8 mouse cellular contexts compared by ENCODE assay signal in genomic region chr17:84145826-84146287, GRCm38 (mm10). TPM values are rescaled to one million over a fixed set of nuclear protein-coding genes. Genes with fewer than 3 reads are reported as not detected.
A peak's percentile ranks its signal among the peaks of the same experiment; 100 is the strongest.
DNase-seq lines count a peak whose midpoint lies in the region; ATAC-seq and TF ChIP-seq lines count a peak whose summit lies in the region.

No protein-coding gene starts in this region.

- H3K27ac ChIP-seq in intestine, embryonic 15.5 days, result peak overlapping the region; percentile 61
- peak overlapping the region; percentile 39; the same call in 1 of the 2 replicates for H3K27ac ChIP-seq in stomach, embryonic 14.5 days (ENCODE audit: low read length)

- WGBS in intestine, embryonic 15.5 days, result 28% methylated on average over 10 of the region's 10 CpGs
- 25% methylated on average over 10 of the region's 10 CpGs for WGBS in lung, adult 2 months
- 23% methylated on average over 10 of the region's 10 CpGs for WGBS in stomach, embryonic 14.5 days

- H3K27me3 ChIP-seq in intestine, embryonic 15.5 days (replicated peaks), result no peaks in the 10 kb centered on the region
- no peaks in the 10 kb centered on the region for H3K27me3 ChIP-seq in stomach, embryonic 14.5 days (ENCODE audit: control insufficient read depth, insufficient read depth, low read length)

- DNase-seq in layer of hippocampus, adult 11-12 months (ENCODE audit: low spot score), result peak; percentile 22
- DNase-seq in layer of hippocampus, adult 8-10 months (ENCODE audit: low spot score in 2 of 2), result no peak
- no peak for DNase-seq in lung, adult 2 months
- no peak for DNase-seq in frontal cortex, postnatal 10 days (ENCODE audit: low spot score in 2 of 2)
- no peak for DNase-seq in yolk sac, embryonic 10.5 days (ENCODE audit: low spot score)

- TF ChIP-seq CTCF in lung, adult 2 months (IDR thresholded peaks at IDR 0.05; ENCODE audit: insufficient read depth, low read length), result no peak

- H3K4me2 ChIP-seq in intestine, embryonic 15.5 days (replicated peaks), result peak overlapping the region; percentile 12; the same call in 1 of the 2 replicates
- H3K4me2 ChIP-seq in stomach, embryonic 14.5 days (replicated peaks; ENCODE audit: low read depth, low read length), result no peak overlapping the region

- ATAC-seq in common myeloid progenitor, adult 5-6 weeks (replicated peaks; ENCODE audit: low read depth, poor library complexity, severe bottlenecking), result peak; percentile 16
- no peak for ATAC-seq in intestine, embryonic 15.5 days
- no peak for ATAC-seq in stomach, embryonic 14.5 days (ENCODE audit: insufficient number of reproducible peaks, insufficient read depth, low FRiP score, low read depth)

- TF ChIP-seq POLR2A in lung, adult 2 months (IDR thresholded peaks at IDR 0.05; ENCODE audit: borderline replicate concordance, extremely low read depth, low read depth, low read length), result peak; percentile 45; the same call in 1 of the 2 replicates

- no peak overlapping the region for H3K4me3 ChIP-seq in intestine, embryonic 15.5 days (replicated peaks)
- no peak overlapping the region for H3K4me3 ChIP-seq in lung, adult 2 months (replicated peaks; ENCODE audit: extremely low read depth, low read depth, low read length)
- H3K4me3 ChIP-seq in stomach, embryonic 14.5 days (ENCODE audit: low read depth, low read length), result no peak overlapping the region

- H3K9ac ChIP-seq in intestine, embryonic 15.5 days, result 0 out of 2 replicates have a peak overlapping the region, but pooled peaks have one; percentile 27
- H3K9ac ChIP-seq in stomach, embryonic 14.5 days (replicated peaks; ENCODE audit: low read depth, low read length), result no peak overlapping the region

- H3K9me3 ChIP-seq in intestine, embryonic 15.5 days, result no peaks in the 10 kb centered on the region
- no peaks in the 10 kb centered on the region for H3K9me3 ChIP-seq in stomach, embryonic 14.5 days (ENCODE audit: control insufficient read depth, low read depth, low read length)

- peaks cover 68% of the 10 kb centered on the region for H3K4me1 ChIP-seq in intestine, embryonic 15.5 days (replicated peaks)
- H3K4me1 ChIP-seq in lung, adult 2 months (ENCODE audit: control insufficient read depth, insufficient read depth, low read length), result peaks cover 45% of the 10 kb centered on the region
- peaks cover 44% of the 10 kb centered on the region for H3K4me1 ChIP-seq in stomach, embryonic 14.5 days (ENCODE audit: control insufficient read depth, insufficient read depth, low read length)

- no peaks in the 10 kb centered on the region for H3K36me3 ChIP-seq in intestine, embryonic 15.5 days
- no peaks in the 10 kb centered on the region for H3K36me3 ChIP-seq in stomach, embryonic 14.5 days (ENCODE audit: control insufficient read depth, insufficient read depth, low read length)

RNA-seq across cellular contexts. Expression of gene Zfp36l2, which starts 41.9 kb away (rescaled TPM):
- total RNA-seq in layer of hippocampus, adult 8-10 months (2022), result 10 to 100 TPM; 23.9 to 30.9 (median 29.5) TPM
- 197 and 277 TPM in 2 replicates for total RNA-seq in common myeloid progenitor, adult 5-6 weeks (2017)
- polyA plus RNA-seq in intestine, embryonic 15.5 days (2015; fragmentation: Nextera tagmentation; extraction: Ambion mirVana), result 23.2 and 29.7 TPM in 2 replicates
- polyA plus RNA-seq in lung, adult 2 months (2012; rRNA removed), result 101 and 187 TPM in 2 replicates
- polyA plus RNA-seq in stomach, embryonic 14.5 days (2014; fragmentation: Nextera tagmentation; extraction: Ambion mirVana), result 31.2 and 33.2 TPM in 2 replicates
